Mouse (Mus musculus) liver, postnatal 0 days (tissue): ENCODE measurements around the gene C1qtnf6.

ENCODE experiments used
- CTCF ChIP-seq: sonication (generic); IDR thresholded peaks from 2 replicates; pipeline ENCODE4 v1.5.1; 2016; ENCODE audit warnings: antibody characterized with exemption, low read depth
- EP300 ChIP-seq: IDR thresholded peaks from 2 replicates; pipeline ENCODE4 v1.6.1; 2016; ENCODE audit warnings: antibody characterized with exemption, low read depth, mild to moderate bottlenecking

DNA sequence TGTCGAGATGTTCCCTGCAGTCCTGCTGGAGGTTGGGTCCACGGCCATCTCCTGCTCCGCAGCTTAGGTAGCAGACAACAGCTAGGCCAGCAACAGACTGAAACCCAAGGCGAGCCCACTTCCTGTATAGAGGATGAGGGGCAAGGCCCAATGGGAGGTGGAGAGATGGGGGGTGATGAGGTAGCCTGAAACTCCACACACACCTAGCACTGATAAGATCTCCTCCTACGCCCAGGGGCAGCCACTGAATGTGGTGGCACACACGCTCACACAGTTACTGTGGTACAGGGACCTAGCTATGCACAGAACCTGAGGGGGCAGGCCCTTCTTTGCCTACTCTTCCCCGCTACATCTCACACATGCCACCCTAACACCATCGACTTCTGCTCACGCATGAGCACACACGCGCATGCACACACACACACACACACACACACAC, 36.2 kb downstream of the C1qtnf6 start, which contains the start of gene Il2rb:
- TF ChIP-seq CTCF (no peak), EP300 (no peak)
